Mouse (Mus musculus): ENCODE data around the gene Gm12216. TPM values are rescaled to one million over a fixed set of nuclear protein-coding genes. Genes with fewer than 3 reads are reported as not detected.

Gene Gm12216
- polyA plus RNA-seq, 1 experiment: 1.6 TPM

- Histone ChIP-seq H3K79me2 (ENCODE audit: control insufficient read depth, insufficient read depth) (no peaks in the 10 kb centered on the region), H3K36me3 (ENCODE audit: control insufficient read depth, insufficient read depth) (no peaks in the 10 kb centered on the region), H3K27me3 (ENCODE audit: control insufficient read depth, insufficient read depth, insufficient read length) (no peaks in the 10 kb centered on the region), H3K4me3 (no peak overlapping the region), H3ac (ENCODE audit: control insufficient read depth, insufficient read length) (no peak overlapping the region), H3K4me2 (ENCODE audit: low read depth) (no peak overlapping the region)
- TF ChIP-seq TCF12 (IDR thresholded peaks at IDR 0.05; ENCODE audit: insufficient read depth, poor library complexity, severe bottlenecking) (no peak), E2F4 (IDR thresholded peaks at IDR 0.05; ENCODE audit: insufficient read depth) (no peak), POLR2A (IDR thresholded peaks at IDR 0.05; ENCODE audit: insufficient read length, low read depth) (no peak), TCF3 (IDR thresholded peaks at IDR 0.05; ENCODE audit: insufficient read length, low read depth) (no peak), SRF (IDR thresholded peaks at IDR 0.05; ENCODE audit: control insufficient read depth, insufficient read length, low read depth) (no peak), REST (IDR thresholded peaks at IDR 0.05; ENCODE audit: insufficient read depth, insufficient read length) (no peak), CEBPB (IDR thresholded peaks at IDR 0.05; ENCODE audit: insufficient read depth, poor library complexity, severe bottlenecking) (no peak), MAX (IDR thresholded peaks at IDR 0.05; ENCODE audit: low read depth) (no peak), MYOG (IDR thresholded peaks at IDR 0.05; ENCODE audit: control insufficient read depth in 1 of 3, insufficient read depth in 1 of 3, insufficient read length in 2 of 3, low read depth in 2 of 3) (no peak), POLR2AphosphoS2 (IDR thresholded peaks at IDR 0.05; ENCODE audit: insufficient read length, low read depth) (no peak), MYOD1 (IDR thresholded peaks at IDR 0.05; ENCODE audit: control insufficient read depth in 1 of 3, insufficient read length in 2 of 3, low read depth in 2 of 3) (no peak), USF1 (IDR thresholded peaks at IDR 0.05; ENCODE audit: low read depth) (no peak)
Measured at GRCm38 (mm10) chr11:53839663-53840642, 19.1 kb downstream of the Gm12216 start.

DNA sequence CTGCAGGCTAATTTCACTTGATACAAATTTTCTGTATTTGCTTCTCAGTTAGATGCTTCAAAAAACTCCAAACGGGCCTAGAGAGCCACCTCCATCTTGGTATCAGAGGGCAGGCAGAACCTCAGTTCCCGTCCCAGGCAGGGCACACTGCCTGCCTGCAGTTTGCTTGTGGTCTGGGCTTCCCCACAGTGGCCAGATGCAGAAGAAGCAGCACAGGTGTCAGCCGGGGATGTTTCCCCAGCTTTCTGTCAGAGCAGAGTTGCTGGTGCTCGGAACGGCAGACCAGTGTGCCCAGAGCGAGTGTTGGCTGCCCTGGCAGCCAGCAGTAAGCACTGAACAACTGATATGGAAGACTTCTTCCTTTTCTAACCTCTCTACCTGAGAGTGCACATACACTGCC lies 19.9 kb downstream of the Gm12216 start:
- Histone ChIP-seq H3K27me3 (ENCODE audit: control insufficient read depth, insufficient read depth, insufficient read length) (no peaks in the 10 kb centered on the region), H3K79me2 (ENCODE audit: control insufficient read depth, insufficient read depth) (no peaks in the 10 kb centered on the region), H3ac (ENCODE audit: control insufficient read depth, insufficient read length) (no peak overlapping the region), H3K36me3 (ENCODE audit: control insufficient read depth, insufficient read depth) (no peaks in the 10 kb centered on the region), H3K4me2 (ENCODE audit: low read depth) (no peak overlapping the region), H3K4me3 (no peak overlapping the region)
- TF ChIP-seq REST (IDR thresholded peaks at IDR 0.05; ENCODE audit: insufficient read depth, insufficient read length) (no peak), POLR2AphosphoS2 (IDR thresholded peaks at IDR 0.05; ENCODE audit: insufficient read length, low read depth) (no peak), E2F4 (IDR thresholded peaks at IDR 0.05; ENCODE audit: insufficient read depth) (no peak), USF1 (IDR thresholded peaks at IDR 0.05; ENCODE audit: low read depth) (no peak), POLR2A (IDR thresholded peaks at IDR 0.05; ENCODE audit: insufficient read length, low read depth) (no peak), MYOG (IDR thresholded peaks at IDR 0.05; ENCODE audit: control insufficient read depth in 1 of 3, insufficient read depth in 1 of 3, insufficient read length in 2 of 3, low read depth in 2 of 3) (peak in 1 of 3 experiments; percentile 56), TCF12 (IDR thresholded peaks at IDR 0.05; ENCODE audit: insufficient read depth, poor library complexity, severe bottlenecking) (no peak), SRF (IDR thresholded peaks at IDR 0.05; ENCODE audit: control insufficient read depth, insufficient read length, low read depth) (no peak), TCF3 (IDR thresholded peaks at IDR 0.05; ENCODE audit: insufficient read length, low read depth) (no peak), CEBPB (IDR thresholded peaks at IDR 0.05; ENCODE audit: insufficient read depth, poor library complexity, severe bottlenecking) (no peak), MAX (IDR thresholded peaks at IDR 0.05; ENCODE audit: low read depth) (no peak), MYOD1 (IDR thresholded peaks at IDR 0.05; ENCODE audit: control insufficient read depth in 1 of 3, insufficient read length in 2 of 3, low read depth in 2 of 3) (peak in 1 of 3 experiments; percentile 41)

- TF ChIP-seq REST (IDR thresholded peaks at IDR 0.05; ENCODE audit: insufficient read depth, insufficient read length) (no peak), TCF12 (IDR thresholded peaks at IDR 0.05; ENCODE audit: insufficient read depth, poor library complexity, severe bottlenecking) (no peak), POLR2AphosphoS2 (IDR thresholded peaks at IDR 0.05; ENCODE audit: insufficient read length, low read depth) (no peak), USF1 (IDR thresholded peaks at IDR 0.05; ENCODE audit: low read depth) (no peak), POLR2A (IDR thresholded peaks at IDR 0.05; ENCODE audit: insufficient read length, low read depth) (no peak), MYOG (IDR thresholded peaks at IDR 0.05; ENCODE audit: control insufficient read depth in 1 of 3, insufficient read depth in 1 of 3, insufficient read length in 2 of 3, low read depth in 2 of 3) (no peak), E2F4 (IDR thresholded peaks at IDR 0.05; ENCODE audit: insufficient read depth) (no peak), MAX (IDR thresholded peaks at IDR 0.05; ENCODE audit: low read depth) (no peak)
- Histone ChIP-seq H3ac (ENCODE audit: control insufficient read depth, insufficient read length) (no peak overlapping the region), H3K27me3 (ENCODE audit: control insufficient read depth, insufficient read depth, insufficient read length) (no peaks in the 10 kb centered on the region), H3K4me3 (no peak overlapping the region), H3K36me3 (ENCODE audit: control insufficient read depth, insufficient read depth) (no peaks in the 10 kb centered on the region), H3K79me2 (ENCODE audit: control insufficient read depth, insufficient read depth) (no peaks in the 10 kb centered on the region), H3K4me2 (ENCODE audit: low read depth) (no peak overlapping the region)
Measured at GRCm38 (mm10) chr11:53837731-53838130, 21.3 kb downstream of the Gm12216 start.

- no peaks in the 10 kb centered on the region for H3K36me3 ChIP-seq (ENCODE audit: control insufficient read depth, insufficient read depth)
- no peaks in the 10 kb centered on the region for H3K79me2 ChIP-seq (ENCODE audit: control insufficient read depth, insufficient read depth)
- TF ChIP-seq SRF (IDR thresholded peaks at IDR 0.05; ENCODE audit: control insufficient read depth, insufficient read length, low read depth) (no peak), CEBPB (IDR thresholded peaks at IDR 0.05; ENCODE audit: insufficient read depth, poor library complexity, severe bottlenecking) (no peak)
- H3K4me2 ChIP-seq (ENCODE audit: low read depth): no peak overlapping the region
- no peaks in the 10 kb centered on the region for H3K27me3 ChIP-seq (ENCODE audit: control insufficient read depth, insufficient read depth, insufficient read length)
- H3ac ChIP-seq (ENCODE audit: control insufficient read depth, insufficient read length): no peak overlapping the region
- no peak overlapping the region for H3K4me3 ChIP-seq
Measured at GRCm38 (mm10) chr11:53835379-53836010, 23.6 kb downstream of the Gm12216 start.

All from myocyte (in vitro differentiated cells).